In genomic region chr11:88139256-88139861, GRCm38 (mm10) we compare ENCODE assay signal across 8 mouse cellular contexts. TPM values are rescaled to one million over a fixed set of nuclear protein-coding genes. Genes with fewer than 3 reads are reported as not detected.
A peak's percentile ranks its signal among the peaks of the same experiment; 100 is the strongest.
DNase-seq lines count a peak whose midpoint lies in the region; ATAC-seq and TF ChIP-seq lines count a peak whose summit lies in the region.

No protein-coding gene starts in this region.

- H3K27me3 ChIP-seq in heart, embryonic 11.5 days (ENCODE audit: control insufficient read depth, insufficient read depth, low read length): no peaks in the 10 kb centered on the region
- no peaks in the 10 kb centered on the region for H3K27me3 ChIP-seq in forebrain, embryonic 16.5 days (replicated peaks; ENCODE audit: control insufficient read depth, insufficient read depth, low read length)
- H3K27me3 ChIP-seq in limb, embryonic 14.5 days (ENCODE audit: control insufficient read depth, insufficient read depth, low read length): no peaks in the 10 kb centered on the region
- no peaks in the 10 kb centered on the region for H3K27me3 ChIP-seq in small intestine, adult 2 months (ENCODE audit: control insufficient read depth, insufficient read depth, low read length)

- H3K27ac ChIP-seq in heart, embryonic 11.5 days (ENCODE audit: low read depth, low read length): no peak overlapping the region
- H3K27ac ChIP-seq in forebrain, embryonic 16.5 days (ENCODE audit: low read length): peak overlapping the region; percentile 78
- no peak overlapping the region for H3K27ac ChIP-seq in limb, embryonic 14.5 days (replicated peaks; ENCODE audit: low read depth, low read length)
- 0 out of 2 replicates have a peak overlapping the region, but pooled peaks have one; percentile 52 for H3K27ac ChIP-seq in small intestine, adult 2 months (ENCODE audit: insufficient read depth, low read depth, low read length)

- TF ChIP-seq CTCF in small intestine, adult 2 months (IDR thresholded peaks at IDR 0.05; ENCODE audit: extremely low read depth, insufficient read length, insufficient replicate concordance, low read depth, low read length): no peak

- peak overlapping the region; percentile 60; the same call in 1 of the 2 replicates for H3K9ac ChIP-seq in heart, embryonic 11.5 days (ENCODE audit: low read depth, low read length)
- H3K9ac ChIP-seq in forebrain, embryonic 16.5 days (replicated peaks; ENCODE audit: low read depth, low read length): peak overlapping the region; percentile 24
- H3K9ac ChIP-seq in limb, embryonic 14.5 days (ENCODE audit: low read depth, low read length, severe bottlenecking): peak overlapping the region; percentile 4; the same call in 1 of the 2 replicates

- no peak overlapping the region for H3K4me3 ChIP-seq in heart, embryonic 11.5 days (ENCODE audit: low read depth, low read length)
- peak overlapping the region; percentile 6 for H3K4me3 ChIP-seq in forebrain, embryonic 16.5 days (replicated peaks; ENCODE audit: low read length)
- H3K4me3 ChIP-seq in limb, embryonic 14.5 days (replicated peaks; ENCODE audit: low read length): no peak overlapping the region
- H3K4me3 ChIP-seq in small intestine, adult 2 months (ENCODE audit: low read depth, low read length): no peak overlapping the region

- 11% methylated on average over 20 of the region's 20 CpGs for WGBS in heart, embryonic 11.5 days (ENCODE audit: insufficient replicate concordance)
- 4% methylated on average over 20 of the region's 20 CpGs for WGBS in forebrain, embryonic 16.5 days
- 7% methylated on average over 20 of the region's 20 CpGs for WGBS in limb, embryonic 14.5 days
- WGBS in small intestine, adult 2 months: 64% methylated on average over 20 of the region's 20 CpGs

- no peaks in the 10 kb centered on the region for H3K36me3 ChIP-seq in heart, embryonic 11.5 days (ENCODE audit: control insufficient read depth, insufficient read depth, low read length)
- no peaks in the 10 kb centered on the region for H3K36me3 ChIP-seq in forebrain, embryonic 16.5 days (ENCODE audit: control insufficient read depth, insufficient read depth)
- no peaks in the 10 kb centered on the region for H3K36me3 ChIP-seq in limb, embryonic 14.5 days (ENCODE audit: control insufficient read depth, insufficient read depth, low read length)
- no peaks in the 10 kb centered on the region for H3K36me3 ChIP-seq in small intestine, adult 2 months (ENCODE audit: control insufficient read depth, insufficient read depth, low read length)

- ATAC-seq in heart, embryonic 11.5 days (replicated peaks; ENCODE audit: insufficient number of reproducible peaks, low FRiP score, low TSS enrichment): no peak
- ATAC-seq in forebrain, embryonic 16.5 days: peak; percentile 70
- no peak for ATAC-seq in limb, embryonic 14.5 days (ENCODE audit: low FRiP score, low read depth)

- peak overlapping the region; percentile 34 for H3K4me2 ChIP-seq in heart, embryonic 11.5 days
- peak overlapping the region; percentile 36 for H3K4me2 ChIP-seq in forebrain, embryonic 16.5 days (ENCODE audit: low read length)
- 0 out of 2 replicates have a peak overlapping the region, but pooled peaks have one; percentile 11 for H3K4me2 ChIP-seq in limb, embryonic 14.5 days (replicated peaks; ENCODE audit: low read depth, low read length, severe bottlenecking)

- TF ChIP-seq POLR2A in limb, embryonic 14.5 days (IDR thresholded peaks at IDR 0.05; ENCODE audit: borderline replicate concordance, extremely low read depth, insufficient read depth, insufficient read length): no peak
- no peak for TF ChIP-seq POLR2A in small intestine, adult 2 months (IDR thresholded peaks at IDR 0.05; ENCODE audit: low read depth, low read length)

- no peaks in the 10 kb centered on the region for H3K9me3 ChIP-seq in heart, embryonic 11.5 days (replicated peaks; ENCODE audit: control insufficient read depth, low read length)
- H3K9me3 ChIP-seq in forebrain, embryonic 16.5 days (ENCODE audit: control insufficient read depth, low read length): no peaks in the 10 kb centered on the region
- no peaks in the 10 kb centered on the region; the same call in 1 of the 2 replicates for H3K9me3 ChIP-seq in limb, embryonic 14.5 days (ENCODE audit: control insufficient read depth, low read length)

- no peak for DNase-seq in heart, postnatal 4 days
- DNase-seq in R1 (ENCODE audit: low read depth, low spot score): peak; percentile 100
- DNase-seq in limb, embryonic 14.5 days (ENCODE audit: low spot score): no peak
- no peak for DNase-seq in thymus, postnatal 14 days
- no peak for DNase-seq in testis, postnatal 14 days (ENCODE audit: low spot score)

- peaks cover 22% of the 10 kb centered on the region for H3K4me1 ChIP-seq in heart, embryonic 11.5 days (ENCODE audit: control insufficient read depth, insufficient read depth, low read length)
- H3K4me1 ChIP-seq in forebrain, embryonic 16.5 days (replicated peaks; ENCODE audit: control insufficient read depth, insufficient read depth, low read length): peaks cover 37% of the 10 kb centered on the region
- H3K4me1 ChIP-seq in limb, embryonic 14.5 days (ENCODE audit: control insufficient read depth, insufficient read depth, low read length): peaks cover 24% of the 10 kb centered on the region
- peaks cover 27% of the 10 kb centered on the region for H3K4me1 ChIP-seq in small intestine, adult 2 months (ENCODE audit: control insufficient read depth, insufficient read depth, insufficient read length, low read length)

RNA-seq across cellular contexts. Expression of gene Cuedc1, which starts 41.5 kb away (rescaled TPM):
- 11.6 and 11.7 TPM in 2 replicates for polyA plus RNA-seq in heart, embryonic 11.5 days (2014; fragmentation: Nextera tagmentation; extraction: Ambion mirVana)
- total RNA-seq in heart, postnatal 4 days (2021): 10 to 100 TPM; 39.5 to 40.0 TPM
- 36.0 and 40.3 TPM in 2 replicates for polyA plus RNA-seq in forebrain, embryonic 16.5 days (2015; fragmentation: Nextera tagmentation; extraction: Ambion mirVana)
- polyA plus RNA-seq in limb, embryonic 14.5 days (2012; rRNA removed): 40.6 and 44.5 TPM in 2 replicates
- 20.9 and 25.5 TPM in 2 replicates for polyA plus RNA-seq in limb, embryonic 14.5 days (2014; fragmentation: Nextera tagmentation; extraction: Ambion mirVana)
- 12.3 and 13.3 TPM in 2 replicates for polyA plus RNA-seq in small intestine, adult 2 months (2012; rRNA removed)

Comparison
In these comparisons a context has a peak if more than half of its experiments do, and no peak if none do; other contexts are left out.
1. H3K27ac ChIP-seq: peak in forebrain, embryonic 16.5 days (single experiment) and small intestine, adult 2 months (single experiment); none in heart, embryonic 11.5 days (single experiment) and limb, embryonic 14.5 days (single experiment).
2. H3K9ac ChIP-seq: peak in every context shown above with its lines; median percentile 60 in heart, embryonic 11.5 days; 24 in forebrain, embryonic 16.5 days; 4 in limb, embryonic 14.5 days.
3. Peak in every context shown above with its lines, with median percentiles within 50 percentile points of each other: H3K4me2 ChIP-seq.